Mouse (Mus musculus): Measurements from ENCODE around the gene Acadm. TPM values are rescaled to one million over a fixed set of nuclear protein-coding genes. Genes with fewer than 3 reads are reported as not detected.

The Acadm gene
- 23.9 and 31.6 TPM in 2 replicates for polyA plus RNA-seq (2012; rRNA removed)

GRCm38 (mm10) chr3:153944335-153944990, at the start of gene Acadm:
Acadm (minus strand) TSS chr3:153944632.

GRCm38 (mm10) chr3:153973171-153973948, 28.9 kb upstream of the Acadm start, which contains the start of gene Slc44a5:
Slc44a5 (plus strand) TSS chr3:153973436.

DNA sequence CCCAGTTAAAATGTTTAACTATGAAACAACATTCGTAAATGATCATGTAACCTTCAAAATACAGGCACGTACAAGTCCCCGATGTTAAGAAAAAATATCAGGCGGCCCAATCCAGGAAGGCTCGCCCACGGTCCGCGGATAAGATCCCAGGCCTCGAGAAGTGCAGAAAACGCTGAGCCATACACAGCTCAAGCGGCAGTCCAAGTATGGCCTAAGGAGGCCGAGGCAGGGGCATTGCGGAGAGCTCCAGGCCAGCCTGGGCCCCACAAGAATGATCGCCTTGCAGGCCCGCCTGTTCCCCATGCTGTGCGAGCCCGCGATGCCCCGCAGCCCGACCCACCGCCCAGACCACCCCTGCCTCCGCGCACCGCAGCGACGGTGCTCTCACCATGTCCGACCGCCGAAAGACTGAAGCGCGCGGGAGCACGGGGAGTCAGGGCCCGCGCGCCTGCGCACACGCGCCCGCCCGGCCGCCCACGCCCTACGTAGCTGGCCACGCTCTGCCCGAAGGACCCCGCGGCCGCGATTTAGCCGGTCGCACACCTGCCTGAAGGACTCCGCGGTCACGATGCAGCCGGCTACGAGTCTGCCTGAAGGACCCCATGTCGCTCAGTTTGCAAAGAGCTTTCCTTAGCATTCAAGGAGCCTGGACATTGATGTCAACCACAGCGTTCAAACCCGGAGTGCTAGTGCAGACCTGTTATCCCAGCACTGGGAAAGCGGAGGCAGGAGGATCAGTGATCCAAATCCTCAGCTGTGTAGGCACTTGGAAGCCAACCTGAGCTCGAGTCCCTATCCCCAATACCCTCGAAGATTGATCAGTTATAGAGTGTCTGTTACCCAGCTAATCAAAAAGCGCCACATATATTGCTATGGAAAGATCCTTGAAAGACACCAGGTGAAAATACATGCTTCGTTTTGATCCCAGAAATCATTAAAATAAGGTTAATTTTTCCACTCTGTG, 31.6 kb downstream of the Acadm start, which contains the start of gene Rabggtb:
TSS of gene Rabggtb (minus strand) at position 464 of the 964 bp plus-strand sequence.

GRCm38 (mm10) chr3:153906136-153906871, 38.1 kb downstream of the Acadm start, which contains the start of gene Msh4:
Msh4 (minus strand) TSS chr3:153906138.

Other genes starting within 250 kb of the Acadm start
- gene St6galnac3, start 219.5 kb downstream of the Acadm start, polyA plus RNA-seq (2012; rRNA removed) = 1.4 and 1.5 TPM in 2 replicates
- gene Asb17, start 100.4 kb downstream of the Acadm start, polyA plus RNA-seq (2012; rRNA removed) = not detected in 2 replicates
- gene Msh4, start 38.5 kb downstream of the Acadm start, polyA plus RNA-seq (2012; rRNA removed) = 0.24 and 0.37 TPM in 2 replicates
- gene Rabggtb, start 31.6 kb downstream of the Acadm start, polyA plus RNA-seq (2012; rRNA removed) = 33.2 and 44.5 TPM in 2 replicates
- 0.06 and 0.08 TPM in 2 replicates for gene Slc44a5, start 28.8 kb upstream of the Acadm start, polyA plus RNA-seq (2012; rRNA removed)

Data from ovary, adult 2 months (tissue).